Mouse (Mus musculus): ENCODE data around the gene Rora.

- TF ChIP-seq POLR2A (IDR thresholded peaks at IDR 0.05; ENCODE audit: control insufficient read depth, low read depth, low read length) (no peak), CTCF (IDR thresholded peaks at IDR 0.05; ENCODE audit: control insufficient read depth, insufficient read depth, insufficient replicate concordance, low read depth, low read length) (no peak)
Observed at GRCm38 (mm10) chr9:68906361-68906883, 252.8 kb downstream of the Rora start.
